Mouse (Mus musculus) spleen, postnatal 14 days (tissue): ENCODE measurements around the gene Kif20b.

Experiments used
- DNase-seq, 2 experiments: peaks; one replicate each; pipeline ENCODE4 v3.0.0; 2021 to 2022; ENCODE audit warnings: low spot score in 2 of 2

The Kif20b gene

GRCm38 (mm10) chr19:34920066-34920465 lies 2.1 kb upstream of the Kif20b start:
- no peak for DNase-seq

- DNase-seq = no peak
Observed at GRCm38 (mm10) chr19:34920531-34920930, 1.6 kb upstream of the Kif20b start.

DNA sequence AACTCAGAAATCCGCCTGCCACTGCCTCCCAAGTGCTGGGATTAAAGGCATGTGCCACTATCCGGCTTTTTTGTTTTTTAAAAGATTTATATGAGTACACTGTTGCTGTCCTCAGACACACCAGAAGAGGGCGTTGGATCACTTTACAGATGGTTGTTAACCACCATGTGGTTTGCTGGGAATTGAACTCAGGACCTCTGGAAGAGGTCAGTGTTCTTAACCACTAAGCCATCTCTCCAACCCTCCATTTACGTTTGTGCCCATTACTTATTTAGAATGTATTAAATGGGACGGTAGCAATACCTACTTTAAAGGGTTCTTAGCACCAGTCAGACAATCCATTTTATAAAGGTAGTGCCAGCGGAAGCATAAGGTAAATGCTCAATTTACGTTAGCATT lies 909 bp upstream of the Kif20b start:
- no peak for DNase-seq

GRCm38 (mm10) chr19:34922603-34922963 lies 422 bp downstream of the Kif20b start:
- no peak for DNase-seq

DNA sequence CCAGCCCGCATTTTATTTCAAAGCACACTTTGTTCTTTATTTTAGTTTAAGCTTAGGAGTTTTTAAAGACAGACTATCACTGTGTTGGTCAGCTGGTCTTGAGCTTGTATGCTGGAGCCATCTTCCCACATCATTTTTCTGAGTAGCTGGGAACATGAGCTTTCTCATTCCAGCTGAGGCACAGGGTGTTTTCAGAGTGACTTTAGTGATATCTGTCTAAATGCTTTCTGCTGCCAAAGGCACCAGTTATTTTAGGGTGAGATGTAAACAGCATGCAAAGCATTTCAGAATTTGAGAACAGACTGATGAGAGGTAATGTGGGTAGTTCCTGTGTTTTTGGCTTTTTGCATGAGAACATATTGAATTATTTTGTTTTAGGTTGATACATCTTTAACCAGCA lies 25.0 kb downstream of the Kif20b start:
- DNase-seq = no peak

- no peak for DNase-seq
Observed at GRCm38 (mm10) chr19:34953842-34954541, 31.8 kb downstream of the Kif20b start.

- DNase-seq = no peak
Observed at GRCm38 (mm10) chr19:34959369-34959768, 37.2 kb downstream of the Kif20b start.

GRCm38 (mm10) chr19:34984742-34985141 lies 62.6 kb downstream of the Kif20b start:
- DNase-seq = no peak

DNA sequence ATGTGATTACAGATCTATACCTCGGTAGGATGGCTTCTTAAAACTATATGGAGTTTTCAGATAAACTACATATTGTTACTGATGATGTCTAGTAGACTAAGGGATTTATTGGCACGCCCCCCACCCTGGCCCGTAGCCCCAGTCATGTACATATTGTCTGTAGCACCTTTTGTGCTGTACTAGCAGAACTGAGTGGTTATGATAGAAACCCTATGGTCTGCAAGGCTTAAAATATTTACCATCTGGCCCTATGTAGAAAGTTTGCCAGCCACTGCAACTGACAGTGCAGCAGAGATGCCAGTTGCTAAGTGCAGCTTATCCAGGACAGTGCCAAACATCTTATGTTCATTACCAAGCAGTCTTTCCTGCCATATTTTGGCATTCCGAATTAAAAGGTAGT lies 68.3 kb downstream of the Kif20b start:
- no peak for DNase-seq

DNA sequence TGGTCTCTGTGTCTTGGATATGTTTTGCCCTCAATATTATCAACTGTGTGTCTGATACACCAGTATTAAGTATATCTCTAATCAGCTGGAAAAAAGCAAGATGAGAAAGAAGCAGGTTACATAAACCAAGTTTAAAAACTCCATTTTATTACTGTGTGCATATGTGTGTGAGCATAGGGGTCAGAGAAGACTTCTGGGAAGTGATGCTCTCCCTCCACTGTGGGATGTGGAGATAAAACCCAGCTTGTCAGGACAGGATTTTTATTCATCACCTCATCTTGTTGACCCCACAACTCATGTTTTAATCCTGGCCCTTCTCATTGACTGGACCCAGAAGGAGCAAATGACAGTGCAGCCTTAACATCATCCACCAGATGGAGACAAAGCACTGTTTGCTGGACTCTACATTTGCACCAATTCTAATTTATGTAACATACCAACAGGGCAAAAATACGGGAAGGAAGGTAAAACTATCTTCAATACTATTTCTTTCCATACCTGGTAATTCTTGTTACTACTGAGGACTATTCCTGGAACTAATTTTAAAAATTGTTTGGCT lies 70.9 kb downstream of the Kif20b start:
- DNase-seq = no peak

- DNase-seq = no peak
Observed at GRCm38 (mm10) chr19:35015058-35015457, 92.9 kb downstream of the Kif20b start.

DNA sequence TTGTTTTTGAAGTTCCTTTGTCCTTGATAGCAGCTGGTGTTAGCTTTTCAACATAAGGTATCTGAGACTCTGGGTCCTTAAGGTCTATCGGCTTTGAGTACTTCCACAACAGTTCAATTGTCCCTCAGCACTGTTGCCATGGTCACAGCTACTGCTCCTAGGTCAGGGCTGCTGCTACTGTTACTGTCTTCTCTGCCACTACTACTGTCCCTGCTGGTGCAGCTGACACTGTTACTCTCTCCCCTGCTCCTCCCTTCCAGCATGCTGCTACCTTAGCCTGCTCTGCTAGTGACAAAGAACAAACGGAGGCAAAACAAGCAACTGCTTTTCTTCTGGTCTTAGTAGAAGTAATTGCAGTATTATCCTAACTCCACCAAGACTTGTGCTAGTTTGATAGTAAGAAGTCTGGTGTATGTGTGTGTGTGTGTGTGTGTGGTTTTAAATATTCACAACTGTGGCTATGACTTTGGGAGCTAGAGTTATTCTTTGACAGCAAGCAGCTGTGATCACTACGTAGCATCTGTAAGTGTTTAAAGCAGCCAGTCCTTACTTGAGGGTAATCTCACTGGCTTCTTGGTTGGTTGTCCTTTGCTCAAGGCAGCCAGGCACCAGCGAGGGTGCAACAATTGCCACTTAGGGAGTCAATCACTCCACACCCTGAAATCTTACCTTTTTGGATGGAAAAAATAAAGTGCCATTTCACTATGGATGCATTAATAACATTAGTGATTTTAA lies 95.5 kb downstream of the Kif20b start:
- no peak for DNase-seq

GRCm38 (mm10) chr19:35018209-35018581 lies 96.0 kb downstream of the Kif20b start:
- DNase-seq = no peak
